Comparison of ENCODE assay signal across 22 mouse cellular contexts in the genomic region with DNA sequence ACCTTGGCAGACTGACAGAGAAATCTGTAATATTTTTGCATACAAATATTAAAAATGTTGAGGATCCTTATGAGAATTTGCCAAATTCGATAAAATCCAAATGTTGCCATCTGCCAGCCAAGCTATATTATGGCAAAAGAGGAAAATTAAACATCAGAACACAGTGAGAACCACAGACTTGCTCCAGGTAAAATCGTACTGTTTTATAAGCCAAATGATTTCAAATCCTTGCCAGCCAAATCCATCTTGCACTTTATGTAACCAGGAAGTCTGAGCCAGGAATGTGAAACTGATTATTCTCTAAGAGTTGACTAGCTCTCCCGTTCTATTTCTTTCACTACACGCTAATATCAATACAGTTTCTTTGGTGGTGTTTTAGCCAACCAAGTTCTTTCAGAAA.
DNase-seq lines count a peak whose midpoint lies in the region; ATAC-seq and TF ChIP-seq lines count a peak whose summit lies in the region.
"Had no signal": no experiment of that assay in that cellular context is flagged by ENCODE, and none has a peak within 500 bp of the region (broad histone marks: within the 10 kb centered on the region; RNA-seq: fewer than 3 reads in every experiment).

No protein-coding gene starts in this region.

- peak; percentile 77 for ATAC-seq in frontal cortex, adult (ENCODE audit: low TSS enrichment)
- no peak for ATAC-seq in erythroid progenitor cell, adult 5-6 weeks (replicated peaks; ENCODE audit: low FRiP score, poor library complexity, severe bottlenecking)
- ATAC-seq: forebrain, embryonic 15.5 days; intestine, embryonic 15.5 days had no signal

- TF ChIP-seq CTCF in lung, adult 2 months (IDR thresholded peaks at IDR 0.05; ENCODE audit: insufficient read depth, low read length): no peak

- no peak for TF ChIP-seq POLR2A in lung, adult 2 months (IDR thresholded peaks at IDR 0.05; ENCODE audit: borderline replicate concordance, extremely low read depth, low read depth, low read length)

- no peaks in the 10 kb centered on the region for H3K4me1 ChIP-seq in lung, adult 2 months (ENCODE audit: control insufficient read depth, insufficient read depth, low read length)
- H3K4me1 ChIP-seq: embryonic facial prominence, embryonic 13.5 days; forebrain, embryonic 15.5 days; heart, embryonic 15.5 days; intestine, embryonic 15.5 days; limb, embryonic 15.5 days had no signal

- DNase-seq in frontal cortex, postnatal 36 days (ENCODE audit: low spot score in 2 of 2): no peak
- DNase-seq in lung, postnatal 25 days (ENCODE audit: low spot score): peak; percentile 4
- DNase-seq in lung, adult 2 months: no peak
- DNase-seq in cerebellum, adult 8-10 months: peak; percentile 65
- peak; percentile 24 for DNase-seq in layer of hippocampus, adult 9-11 months
- no peak for DNase-seq in thymus, adult 18-20 months
- DNase-seq: adrenal gland, postnatal 25 days; embryo, embryonic 11 days; heart, postnatal 36 days; kidney, adult 9 months; kidney, postnatal 25 days; left cerebral cortex, postnatal 4 days; thymus, postnatal 4 days had no signal

- 62% methylated on average over 4 of the region's 4 CpGs for WGBS in lung, adult 2 months

- no peak overlapping the region for H3K4me3 ChIP-seq in lung, adult 2 months (replicated peaks; ENCODE audit: extremely low read depth, low read depth, low read length)
- H3K4me3 ChIP-seq: embryonic facial prominence, embryonic 13.5 days; erythroblast, embryonic 14.5 days; forebrain, embryonic 15.5 days; heart, embryonic 15.5 days; intestine, embryonic 15.5 days; limb, embryonic 15.5 days; midbrain, embryonic 10.5 days had no signal

Comparison
In these comparisons a context has a peak if more than half of its experiments do, and no peak if none do; other contexts are left out.
1. DNase-seq: peak in lung, postnatal 25 days (single experiment), cerebellum, adult 8-10 months (single experiment) and layer of hippocampus, adult 9-11 months (single experiment); none in frontal cortex, postnatal 36 days (0 of 2), lung, adult 2 months (single experiment) and thymus, adult 18-20 months (0 of 2).